Mouse (Mus musculus) forebrain, embryonic 16.5 days (tissue): ENCODE measurements around the gene Rrp9. TPM values are rescaled to one million over a fixed set of nuclear protein-coding genes. Genes with fewer than 3 reads are reported as not detected.
A peak's percentile ranks its signal among the peaks of the same experiment; 100 is the strongest.
"Not testable (repeated sequence)": the region's sequence is repeated elsewhere in the genome, so short reads cannot be mapped to it uniquely, and the experiment has no call there.

Experiments used
- ATAC-seq: fragments of 200-750 bp; cut with Nextera tagmentation; 2 replicates; pipeline ENCODE4 v1.8.0; 2017; ENCODE audit warnings: mild to moderate bottlenecking, moderate library complexity
- H3K27ac ChIP-seq: fragments of 300-500 bp; sonication (generic); 2 replicates; pipeline ENCODE4 v1.5.1; 2014; ENCODE audit warnings: low read length, control low read depth
- H3K27me3 ChIP-seq: fragments of 300-500 bp; sonication (generic); replicated peaks from 2 replicates; pipeline ENCODE4 v1.6.1; 2014; ENCODE audit warnings: low read length; ENCODE audit not compliant: control insufficient read depth, insufficient read depth
- H3K36me3 ChIP-seq: fragments of 300-500 bp; sonication (generic); 2 replicates; pipeline ENCODE4 v1.6.1; 2014; ENCODE audit not compliant: control insufficient read depth, insufficient read depth
- H3K4me1 ChIP-seq: fragments of 300-500 bp; sonication (generic); replicated peaks from 2 replicates; pipeline ENCODE4 v1.6.1; 2014; ENCODE audit warnings: low read length; ENCODE audit not compliant: control insufficient read depth, insufficient read depth
- H3K4me2 ChIP-seq: fragments of 300-500 bp; sonication (generic); 2 replicates; pipeline ENCODE4 v1.6.1; 2014; ENCODE audit warnings: mild to moderate bottlenecking, low read length, control low read depth
- H3K4me3 ChIP-seq: fragments of 300-500 bp; sonication (generic); replicated peaks from 2 replicates; pipeline ENCODE4 v1.5.1; 2014; ENCODE audit warnings: mild to moderate bottlenecking, low read length, control low read depth
- H3K9ac ChIP-seq: fragments of 300-500 bp; sonication (generic); replicated peaks from 2 replicates; pipeline ENCODE4 v1.6.1; 2014; ENCODE audit warnings: low read depth, low read length, control low read depth
- H3K9me3 ChIP-seq: fragments of 300-500 bp; sonication (generic); 2 replicates; pipeline ENCODE4 v1.6.1; 2016; ENCODE audit warnings: low read length; ENCODE audit not compliant: control insufficient read depth
- WGBS: fragments of 180-500 bp; shearing (Covaris S2); extraction: QIAGEN DNeasy Blood & Tissue Kit; methylation state at CpG from one replicate; pipeline ENCODE4 v1.1.7; 2014; 5-methylcytosine and 5-hydroxymethylcytosine counted together
- polyA plus RNA-seq: library from polyadenylated mRNA; unstranded; fragments of >200 nt; fragmentation: Nextera tagmentation; extraction: Ambion mirVana; gene quantifications from 2 replicates; pipeline ENCODE4 v1.2.1, GENCODE M21; 2015

Rrp9 gene
- polyA plus RNA-seq, 1 experiment from 2014 or later = 62.5 TPM

- Histone ChIP-seq H3K36me3 (peaks cover 15% of the 10 kb centered on the region), H3K9ac (no peak overlapping the region), H3K4me2 (no peak overlapping the region), H3K9me3 (no peaks in the 10 kb centered on the region), H3K27me3 (no peaks in the 10 kb centered on the region), H3K4me1 (no peaks in the 10 kb centered on the region), H3K4me3 (no peak overlapping the region), H3K27ac (no peak overlapping the region)
- WGBS = 80% methylated on average over 10 of the region's 10 CpGs
- ATAC-seq = no peak
Observed at GRCm38 (mm10) chr9:106485076-106485475, 9.3 kb downstream of the Rrp9 start.

GRCm38 (mm10) chr9:106487602-106488001 is 11.8 kb downstream of the Rrp9 start:
- H3K4me1 ChIP-seq, H3K27ac ChIP-seq, ATAC-seq, H3K4me2 ChIP-seq, H3K9ac ChIP-seq, H3K9me3 ChIP-seq, H3K27me3 ChIP-seq, H3K4me3 ChIP-seq: not testable (repeated sequence)
- 76% methylated on average over 6 of the region's 6 CpGs for WGBS
- peaks cover 15% of the 10 kb centered on the region for H3K36me3 ChIP-seq

GRCm38 (mm10) chr9:106499667-106500066 is 23.9 kb downstream of the Rrp9 start, which contains the start of gene Iqcf1:
Gene Iqcf1, plus strand, starts transcription at chr9:106499967.
- ATAC-seq = no peak
- no peaks in the 10 kb centered on the region for H3K27me3 ChIP-seq
- H3K36me3 ChIP-seq = no peaks in the 10 kb centered on the region
- H3K4me1 ChIP-seq = no peaks in the 10 kb centered on the region
- H3K27ac ChIP-seq = no peak within 1 kb of the TSS
- no peak within 1 kb of the TSS for H3K4me2 ChIP-seq
- WGBS = 94% methylated on average over 6 of the region's 6 CpGs
- no peak within 1 kb of the TSS for H3K9ac ChIP-seq
- no peaks in the 10 kb centered on the region for H3K9me3 ChIP-seq
- H3K4me3 ChIP-seq = no peak within 1 kb of the TSS

GRCm38 (mm10) chr9:106501846-106502245 is 26.1 kb downstream of the Rrp9 start:
- Histone ChIP-seq H3K9me3 (no peaks in the 10 kb centered on the region), H3K9ac (no peak overlapping the region), H3K4me2 (no peak overlapping the region), H3K36me3 (no peaks in the 10 kb centered on the region), H3K27me3 (no peaks in the 10 kb centered on the region), H3K27ac (no peak overlapping the region), H3K4me1 (no peaks in the 10 kb centered on the region), H3K4me3 (no peak overlapping the region)
- ATAC-seq = no peak
- WGBS = 90% methylated on average over 22 of the region's 22 CpGs

GRCm38 (mm10) chr9:106504246-106504645 is 28.5 kb downstream of the Rrp9 start:
- no peaks in the 10 kb centered on the region for H3K4me1 ChIP-seq
- no peak overlapping the region for H3K4me3 ChIP-seq
- no peaks in the 10 kb centered on the region for H3K9me3 ChIP-seq
- ATAC-seq = no peak
- H3K27ac ChIP-seq = no peak overlapping the region
- no peak overlapping the region for H3K4me2 ChIP-seq
- no peaks in the 10 kb centered on the region for H3K36me3 ChIP-seq
- no peaks in the 10 kb centered on the region for H3K27me3 ChIP-seq
- 77% methylated on average over 6 of the region's 6 CpGs for WGBS
- H3K9ac ChIP-seq = no peak overlapping the region

GRCm38 (mm10) chr9:106509356-106509755 is 33.6 kb downstream of the Rrp9 start:
- H3K27ac ChIP-seq = no peak overlapping the region
- 89% methylated on average over 10 of the region's 10 CpGs for WGBS
- H3K4me1 ChIP-seq = peaks cover 10% of the 10 kb centered on the region; the same call in 1 of the 2 replicates
- H3K4me3 ChIP-seq = no peak overlapping the region
- no peaks in the 10 kb centered on the region for H3K36me3 ChIP-seq
- no peaks in the 10 kb centered on the region for H3K27me3 ChIP-seq
- ATAC-seq = no peak
- no peak overlapping the region for H3K9ac ChIP-seq
- no peaks in the 10 kb centered on the region for H3K9me3 ChIP-seq
- no peak overlapping the region for H3K4me2 ChIP-seq

GRCm38 (mm10) chr9:106512729-106513450 is 37.1 kb downstream of the Rrp9 start:
- no peaks in the 10 kb centered on the region for H3K36me3 ChIP-seq
- no peak overlapping the region for H3K27ac ChIP-seq
- WGBS = 41% methylated on average over 13 of the region's 13 CpGs

GRCm38 (mm10) chr9:106513566-106513965 is 37.8 kb downstream of the Rrp9 start:
- no peak overlapping the region for H3K4me2 ChIP-seq
- no peaks in the 10 kb centered on the region for H3K27me3 ChIP-seq
- H3K27ac ChIP-seq = no peak overlapping the region
- no peaks in the 10 kb centered on the region for H3K9me3 ChIP-seq
- 76% methylated on average over 6 of the region's 6 CpGs for WGBS
- H3K4me3 ChIP-seq = no peak overlapping the region
- peaks cover 10% of the 10 kb centered on the region; the same call in 1 of the 2 replicates for H3K4me1 ChIP-seq
- H3K9ac ChIP-seq = no peak overlapping the region
- ATAC-seq = no peak
- H3K36me3 ChIP-seq = no peaks in the 10 kb centered on the region

More at GRCm38 (mm10) chr9:106512729-106513450, 37.1 kb downstream of the Rrp9 start:
- Histone ChIP-seq H3K4me2 (no peak overlapping the region), H3K27me3 (no peaks in the 10 kb centered on the region), H3K4me3 (no peak overlapping the region), H3K9me3 (no peaks in the 10 kb centered on the region), H3K9ac (no peak overlapping the region), H3K4me1 (peaks cover 10% of the 10 kb centered on the region; the same call in 1 of the 2 replicates)
- ATAC-seq = peak; percentile 69

GRCm38 (mm10) chr9:106514273-106514672 is 38.5 kb downstream of the Rrp9 start, which contains the start of gene Iqcf5:
Gene Iqcf5, plus strand, starts transcription at chr9:106514573.
- Histone ChIP-seq H3K9me3 (no peaks in the 10 kb centered on the region), H3K4me1 (peaks cover 10% of the 10 kb centered on the region; the same call in 1 of the 2 replicates), H3K4me2 (no peak within 1 kb of the TSS), H3K36me3 (no peaks in the 10 kb centered on the region), H3K4me3 (no peak within 1 kb of the TSS), H3K27ac (no peak within 1 kb of the TSS), H3K9ac (no peak within 1 kb of the TSS), H3K27me3 (no peaks in the 10 kb centered on the region)
- WGBS = 88% methylated on average over 4 of the region's 4 CpGs
- ATAC-seq = no peak
